Mouse (Mus musculus) megakaryocyte, embryonic 14.5 days (primary cell): Measurements from ENCODE around the gene Sapcd1.

Source experiments
- FLI1 ChIP-seq: IDR thresholded peaks from 2 replicates; pipeline ENCODE4 v1.6.1; 2012; ENCODE audit warnings: low read length, inconsistent platforms, mixed read lengths
- GATA1 ChIP-seq: IDR thresholded peaks from 3 replicates; pipeline ENCODE4 v1.6.1; 2012; ENCODE audit warnings: mixed read lengths, low read length, inconsistent platforms, borderline replicate concordance

DNA sequence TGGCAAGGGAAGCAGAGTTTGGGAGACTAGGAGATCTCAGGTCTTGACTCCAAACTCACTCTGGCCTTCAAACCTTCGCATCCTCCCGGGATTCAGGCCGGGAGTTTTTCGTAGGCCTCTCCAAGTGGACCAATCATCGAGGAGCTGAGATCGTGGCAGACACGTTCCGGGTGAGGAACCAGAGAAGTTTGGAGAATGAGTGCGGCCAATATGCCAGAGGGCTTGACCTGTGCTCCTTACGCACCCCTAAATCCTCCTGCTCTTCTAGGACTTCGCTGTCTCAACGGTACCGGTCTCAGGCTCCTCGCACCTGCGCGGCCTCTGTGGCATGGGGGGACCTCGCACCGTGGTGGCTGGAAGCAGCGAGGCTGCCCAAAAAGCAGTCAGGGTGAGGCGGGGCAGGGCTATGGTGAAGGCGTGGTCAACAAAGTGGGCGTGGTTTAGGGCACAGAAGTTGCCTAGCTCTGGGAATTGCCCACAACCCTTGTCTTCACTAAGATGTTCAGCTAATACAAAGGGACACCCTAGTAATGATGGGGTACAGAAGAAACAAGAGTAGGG is 33.0 kb upstream of the Sapcd1 start:
- TF ChIP-seq GATA1 (no peak), FLI1 (no peak)
